Mouse (Mus musculus): ENCODE results near the gene Actr1a.

The Actr1a gene

DNA sequence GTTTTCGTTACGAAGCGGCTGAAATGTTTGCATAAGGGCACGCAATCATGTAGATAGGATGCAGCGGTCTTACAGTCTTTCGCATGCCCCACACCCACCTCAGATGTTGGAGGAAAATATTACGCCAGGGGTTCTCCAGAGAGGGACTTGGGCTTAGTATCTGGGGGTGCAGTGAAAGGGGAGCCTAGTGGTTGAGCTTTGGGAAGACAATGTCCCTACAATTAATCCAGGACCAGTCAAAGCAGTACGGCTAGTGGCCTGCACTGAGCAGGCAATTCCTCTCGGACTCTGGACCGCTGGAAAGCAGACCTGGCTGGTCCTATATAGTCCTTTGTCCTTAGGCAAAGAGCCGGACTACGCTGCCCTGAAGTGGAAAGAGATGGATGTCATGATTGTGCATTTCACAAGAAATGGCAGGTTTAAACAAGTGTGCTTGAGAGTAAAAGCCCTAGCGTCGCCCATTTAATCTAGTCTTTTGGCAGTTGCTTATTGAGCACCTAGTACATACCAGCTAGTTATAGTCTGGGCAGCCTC lies 68.0 kb downstream of the Actr1a start:
- DNase-seq (ENCODE audit: low spot score in 2 of 2): peak in 1 of 2 experiments; percentile 63
